Mouse (Mus musculus) ES-E14 (cell line): Measurements from ENCODE around the gene Gcnt1. TPM values are rescaled to one million over a fixed set of nuclear protein-coding genes. Genes with fewer than 3 reads are reported as not detected.

Source experiments
- DNase-seq: peaks from one replicate; pipeline ENCODE4 v3.0.0-alpha.2; 2013; ENCODE audit warnings: low read depth, low spot score
- H3K27ac ChIP-seq: 2 replicates; pipeline ENCODE4 v1.5.1; 2012; ENCODE audit warnings: low read depth, mild to moderate bottlenecking, low read length, moderate library complexity, mixed read lengths; ENCODE audit not compliant: poor library complexity, insufficient read depth, severe bottlenecking
- H3K36me3 ChIP-seq: 2 replicates; pipeline ENCODE4 v1.6.1; 2012; ENCODE audit warnings: mild to moderate bottlenecking, low read length, moderate library complexity, mixed read lengths; ENCODE audit not compliant: control insufficient read depth, poor library complexity, insufficient read depth, severe bottlenecking
- H3K4me1 ChIP-seq, 2 experiments: fragments of 150-350 bp in 1 of 2; sonication (generic) in 1 of 2; 2 replicates each; pipeline ENCODE4 v1.6.1; 2012; ENCODE audit warnings: low read length in 2 of 2, mild to moderate bottlenecking in 1 of 2, mixed read lengths in 1 of 2; ENCODE audit not compliant: control insufficient read depth in 2 of 2, insufficient read depth in 2 of 2, poor library complexity in 1 of 2
- H3K4me3 ChIP-seq, 2 experiments: fragments of 150-350 bp in 1 of 2; sonication (generic) in 1 of 2; 2 replicates each; pipeline ENCODE4 v1.5.1; 2012; ENCODE audit warnings: low read length in 2 of 2, low read depth in 1 of 2, mild to moderate bottlenecking in 1 of 2, mixed read lengths in 1 of 2; ENCODE audit not compliant: insufficient read depth in 1 of 2, poor library complexity in 1 of 2, severe bottlenecking in 1 of 2
- H3K9ac ChIP-seq: 2 replicates; pipeline ENCODE4 v1.6.1; 2012; ENCODE audit warnings: low read depth, mild to moderate bottlenecking, low read length, mixed read lengths; ENCODE audit not compliant: poor library complexity, insufficient read depth, severe bottlenecking
- H3K9me3 ChIP-seq: fragments of 150-350 bp; sonication (generic); 2 replicates; pipeline ENCODE4 v1.6.1; 2012; ENCODE audit warnings: low read depth, mild to moderate bottlenecking, low read length; ENCODE audit not compliant: control insufficient read depth, insufficient read depth
- CHD2 ChIP-seq: IDR thresholded peaks from 2 replicates; pipeline ENCODE4 v1.6.1; 2014; ENCODE audit warnings: mild to moderate bottlenecking, low read depth, low read length, inconsistent platforms
- HCFC1 ChIP-seq: IDR thresholded peaks from 2 replicates; pipeline ENCODE4 v1.6.1; 2012; ENCODE audit warnings: low read length, inconsistent platforms, borderline replicate concordance; ENCODE audit not compliant: insufficient read depth
- MAFK ChIP-seq: IDR thresholded peaks from 2 replicates; pipeline ENCODE4 v1.6.1; 2014; ENCODE audit warnings: mild to moderate bottlenecking, low read depth, low read length, inconsistent platforms; ENCODE audit not compliant: insufficient read depth
- ZC3H11A ChIP-seq: IDR thresholded peaks from 2 replicates; pipeline ENCODE4 v1.6.1; 2012; ENCODE audit warnings: low read depth, mild to moderate bottlenecking, inconsistent platforms, low read length, borderline replicate concordance
- ZNF384 ChIP-seq: IDR thresholded peaks from 2 replicates; pipeline ENCODE4 v1.6.1; 2012; ENCODE audit warnings: low read depth, low read length, inconsistent platforms
- in situ Hi-C, 2 experiments: fragments of 600-800 bp; cut with MboI; formaldehyde crosslinking; loops; one replicate each; pipeline ENCODE4 v1.15.1; 2025; ENCODE audit warnings: low sequenced_read_pairs in 2 of 2, inconsistent platforms in 1 of 2; ENCODE audit not compliant: unreplicated experiment in 2 of 2
- total RNA-seq: library from RNA; depleted of rRNA; stranded (reverse); fragments of 300-350 nt; gene quantifications from 2 replicates; pipeline ENCODE4 v1.2.3, GENCODE M21; 2012

The Gcnt1 gene
- total RNA-seq, 1 experiment, result 24.1 TPM

GRCm38 (mm10) chr19:17336646-17337045 lies 36.0 kb downstream of the Gcnt1 start:
- TF ChIP-seq HCFC1 (no peak), ZC3H11A (no peak)
- H3K4me3 ChIP-seq, result no peak overlapping the region
- H3K9ac ChIP-seq, result no peak overlapping the region
- no peak for DNase-seq
- no peaks in the 10 kb centered on the region for H3K36me3 ChIP-seq
- in situ Hi-C loops, result no loop called here
- no peak overlapping the region for H3K27ac ChIP-seq
- no peaks in the 10 kb centered on the region for H3K9me3 ChIP-seq
- H3K4me1 ChIP-seq, result peaks cover 0 to 1% of the 10 kb centered on the region in 2 experiments; a peak in 1 of 4 replicates

- H3K36me3 ChIP-seq, result no peaks in the 10 kb centered on the region
- in situ Hi-C loops, result no loop called here
- no peak for DNase-seq
- no peak overlapping the region for H3K27ac ChIP-seq
- H3K9me3 ChIP-seq, result no peaks in the 10 kb centered on the region
- no peak overlapping the region for H3K9ac ChIP-seq
- TF ChIP-seq CHD2, result no peak
- no peak for TF ChIP-seq HCFC1
- no peak for TF ChIP-seq MAFK
- no peak for TF ChIP-seq ZC3H11A
- TF ChIP-seq ZNF384, result no peak
- no peak overlapping the region for H3K4me3 ChIP-seq
- H3K4me1 ChIP-seq, result peaks cover 0 to 1% of the 10 kb centered on the region in 2 experiments; a peak in 1 of 4 replicates
Observed at GRCm38 (mm10) chr19:17334644-17335333, 37.9 kb downstream of the Gcnt1 start.

- DNase-seq, result no peak
- in situ Hi-C loops, result no loop called here
- peaks cover 0 to 1% of the 10 kb centered on the region in 2 experiments; a peak in 1 of 4 replicates for H3K4me1 ChIP-seq
- H3K4me3 ChIP-seq, result no peak overlapping the region
- no peak overlapping the region for H3K9ac ChIP-seq
- no peaks in the 10 kb centered on the region for H3K9me3 ChIP-seq
- peaks cover 8% of the 10 kb centered on the region for H3K36me3 ChIP-seq
- no peak for TF ChIP-seq CHD2
- no peak for TF ChIP-seq HCFC1
- no peak for TF ChIP-seq MAFK
- no peak for TF ChIP-seq ZNF384
- no peak for TF ChIP-seq ZC3H11A
- H3K27ac ChIP-seq, result no peak overlapping the region
Observed at GRCm38 (mm10) chr19:17333043-17333442, 39.6 kb downstream of the Gcnt1 start.

GRCm38 (mm10) chr19:17328916-17329315 lies 43.7 kb downstream of the Gcnt1 start:
- Histone ChIP-seq H3K27ac (no peak overlapping the region), H3K9ac (no peak overlapping the region), H3K4me3 (no peak overlapping the region), H3K4me1 (peaks cover 0 to 1% of the 10 kb centered on the region in 2 experiments; a peak in 1 of 4 replicates), H3K9me3 (no peaks in the 10 kb centered on the region), H3K36me3 (peaks cover 8% of the 10 kb centered on the region)
- in situ Hi-C loops, result no loop called here
- no peak for DNase-seq
- no peak for TF ChIP-seq ZC3H11A
- TF ChIP-seq ZNF384, result no peak
- TF ChIP-seq MAFK, result no peak
- no peak for TF ChIP-seq CHD2
- no peak for TF ChIP-seq HCFC1

GRCm38 (mm10) chr19:17327881-17328404 lies 44.7 kb downstream of the Gcnt1 start:
- no peak for TF ChIP-seq MAFK
- TF ChIP-seq ZNF384, result no peak
- no peak for TF ChIP-seq CHD2
- no peak for TF ChIP-seq HCFC1
- TF ChIP-seq ZC3H11A, result no peak
- Histone ChIP-seq H3K4me1 (0 out of 4 replicates have a peak, but pooled peaks cover 0 to under 1% of the 10 kb centered on the region in 2 experiments), H3K36me3 (peaks cover 8% of the 10 kb centered on the region), H3K4me3 (no peak overlapping the region), H3K9me3 (no peaks in the 10 kb centered on the region), H3K9ac (no peak overlapping the region), H3K27ac (no peak overlapping the region)
- in situ Hi-C loops, result no loop called here
- DNase-seq, result no peak
